Mouse (Mus musculus) ES-E14 (cell line): ENCODE measurements around the gene Mettl21e. TPM values are rescaled to one million over a fixed set of nuclear protein-coding genes. Genes with fewer than 3 reads are reported as not detected.
A peak's percentile ranks its signal among the peaks of the same experiment; 100 is the strongest.

Source experiments
- DNase-seq: peaks from one replicate; pipeline ENCODE4 v3.0.0-alpha.2; 2013; ENCODE audit warnings: low read depth, low spot score
- H3K27ac ChIP-seq: 2 replicates; pipeline ENCODE4 v1.5.1; 2012; ENCODE audit warnings: low read depth, mild to moderate bottlenecking, low read length, moderate library complexity, mixed read lengths; ENCODE audit not compliant: poor library complexity, insufficient read depth, severe bottlenecking
- H3K36me3 ChIP-seq: 2 replicates; pipeline ENCODE4 v1.6.1; 2012; ENCODE audit warnings: mild to moderate bottlenecking, low read length, moderate library complexity, mixed read lengths; ENCODE audit not compliant: control insufficient read depth, poor library complexity, insufficient read depth, severe bottlenecking
- H3K4me1 ChIP-seq, 2 experiments: fragments of 150-350 bp in 1 of 2; sonication (generic) in 1 of 2; 2 replicates each; pipeline ENCODE4 v1.6.1; 2012; ENCODE audit warnings: low read length in 2 of 2, mild to moderate bottlenecking in 1 of 2, mixed read lengths in 1 of 2; ENCODE audit not compliant: control insufficient read depth in 2 of 2, insufficient read depth in 2 of 2, poor library complexity in 1 of 2
- H3K4me3 ChIP-seq, 2 experiments: fragments of 150-350 bp in 1 of 2; sonication (generic) in 1 of 2; 2 replicates each; pipeline ENCODE4 v1.5.1; 2012; ENCODE audit warnings: low read length in 2 of 2, low read depth in 1 of 2, mild to moderate bottlenecking in 1 of 2, mixed read lengths in 1 of 2; ENCODE audit not compliant: insufficient read depth in 1 of 2, poor library complexity in 1 of 2, severe bottlenecking in 1 of 2
- H3K9ac ChIP-seq: 2 replicates; pipeline ENCODE4 v1.6.1; 2012; ENCODE audit warnings: low read depth, mild to moderate bottlenecking, low read length, mixed read lengths; ENCODE audit not compliant: poor library complexity, insufficient read depth, severe bottlenecking
- H3K9me3 ChIP-seq: fragments of 150-350 bp; sonication (generic); 2 replicates; pipeline ENCODE4 v1.6.1; 2012; ENCODE audit warnings: low read depth, mild to moderate bottlenecking, low read length; ENCODE audit not compliant: control insufficient read depth, insufficient read depth
- CHD2 ChIP-seq: IDR thresholded peaks from 2 replicates; pipeline ENCODE4 v1.6.1; 2014; ENCODE audit warnings: mild to moderate bottlenecking, low read depth, low read length, inconsistent platforms
- HCFC1 ChIP-seq: IDR thresholded peaks from 2 replicates; pipeline ENCODE4 v1.6.1; 2012; ENCODE audit warnings: low read length, inconsistent platforms, borderline replicate concordance; ENCODE audit not compliant: insufficient read depth
- MAFK ChIP-seq: IDR thresholded peaks from 2 replicates; pipeline ENCODE4 v1.6.1; 2014; ENCODE audit warnings: mild to moderate bottlenecking, low read depth, low read length, inconsistent platforms; ENCODE audit not compliant: insufficient read depth
- ZC3H11A ChIP-seq: IDR thresholded peaks from 2 replicates; pipeline ENCODE4 v1.6.1; 2012; ENCODE audit warnings: low read depth, mild to moderate bottlenecking, inconsistent platforms, low read length, borderline replicate concordance
- ZNF384 ChIP-seq: IDR thresholded peaks from 2 replicates; pipeline ENCODE4 v1.6.1; 2012; ENCODE audit warnings: low read depth, low read length, inconsistent platforms
- in situ Hi-C, 2 experiments: fragments of 600-800 bp; cut with MboI; formaldehyde crosslinking; loops; one replicate each; pipeline ENCODE4 v1.15.1; 2025; ENCODE audit warnings: low sequenced_read_pairs in 2 of 2, inconsistent platforms in 1 of 2; ENCODE audit not compliant: unreplicated experiment in 2 of 2
- total RNA-seq: library from RNA; depleted of rRNA; stranded (reverse); fragments of 300-350 nt; gene quantifications from 2 replicates; pipeline ENCODE4 v1.2.3, GENCODE M21; 2012

The Mettl21e gene
- total RNA-seq, 1 experiment = not detected

- DNase-seq = no peak
- in situ Hi-C loops = no loop called here
- Histone ChIP-seq H3K9me3 (no peaks in the 10 kb centered on the region), H3K4me1 (no peaks in the 10 kb centered on the region), H3K27ac (no peak overlapping the region), H3K36me3 (no peaks in the 10 kb centered on the region; the same call in 1 of the 2 replicates), H3K4me3 (no peak overlapping the region), H3K9ac (no peak overlapping the region)
- no peak for TF ChIP-seq ZC3H11A
- TF ChIP-seq CHD2 = no peak
- no peak for TF ChIP-seq ZNF384
- no peak for TF ChIP-seq MAFK
- no peak for TF ChIP-seq HCFC1
These were observed 46.1 kb downstream of the Mettl21e start for GRCm38 (mm10) chr1:44172656-44173055.

- H3K36me3 ChIP-seq = peaks cover 12% of the 10 kb centered on the region
- H3K9me3 ChIP-seq = no peaks in the 10 kb centered on the region
- no peak overlapping the region for H3K4me3 ChIP-seq
- H3K27ac ChIP-seq = no peak overlapping the region
- no peaks in the 10 kb centered on the region for H3K4me1 ChIP-seq
- TF ChIP-seq HCFC1 (no peak), MAFK (no peak), ZNF384 (peak; percentile 92)
- in situ Hi-C loops = no loop called here
- H3K9ac ChIP-seq = no peak overlapping the region
- DNase-seq = peak; percentile 19
These were observed 50.8 kb downstream of the Mettl21e start for GRCm38 (mm10) chr1:44167859-44168383.

GRCm38 (mm10) chr1:44162389-44162788 is 56.4 kb downstream of the Mettl21e start:
- DNase-seq = no peak
- Histone ChIP-seq H3K4me3 (no peak overlapping the region), H3K9me3 (no peaks in the 10 kb centered on the region), H3K36me3 (peaks cover 22% of the 10 kb centered on the region), H3K9ac (no peak overlapping the region), H3K27ac (no peak overlapping the region), H3K4me1 (no peaks in the 10 kb centered on the region)
- TF ChIP-seq MAFK = no peak
- in situ Hi-C loops = no loop called here

GRCm38 (mm10) chr1:44161818-44162217 is 56.9 kb downstream of the Mettl21e start:
- in situ Hi-C loops = no loop called here
- Histone ChIP-seq H3K4me3 (no peak overlapping the region), H3K36me3 (peaks cover 16% of the 10 kb centered on the region), H3K4me1 (no peaks in the 10 kb centered on the region), H3K9me3 (no peaks in the 10 kb centered on the region), H3K9ac (no peak overlapping the region), H3K27ac (no peak overlapping the region)
- TF ChIP-seq HCFC1 (no peak), MAFK (no peak), CHD2 (no peak), ZC3H11A (no peak), ZNF384 (no peak)
- DNase-seq = no peak

- H3K9me3 ChIP-seq = no peaks in the 10 kb centered on the region
- no peak for TF ChIP-seq HCFC1
- no peak for TF ChIP-seq MAFK
- TF ChIP-seq ZNF384 = no peak
- TF ChIP-seq CHD2 = no peak
- no peak for TF ChIP-seq ZC3H11A
- H3K27ac ChIP-seq = no peak overlapping the region
- H3K9ac ChIP-seq = no peak overlapping the region
- H3K36me3 ChIP-seq = peaks cover 11% of the 10 kb centered on the region
- DNase-seq = no peak
- no peaks in the 10 kb centered on the region for H3K4me1 ChIP-seq
- in situ Hi-C loops = no loop called here
- H3K4me3 ChIP-seq = no peak overlapping the region
These were observed 60.4 kb downstream of the Mettl21e start for GRCm38 (mm10) chr1:44158317-44158716.
